Mouse (Mus musculus): ENCODE data around the gene Rassf8.

Gene Rassf8

DNA sequence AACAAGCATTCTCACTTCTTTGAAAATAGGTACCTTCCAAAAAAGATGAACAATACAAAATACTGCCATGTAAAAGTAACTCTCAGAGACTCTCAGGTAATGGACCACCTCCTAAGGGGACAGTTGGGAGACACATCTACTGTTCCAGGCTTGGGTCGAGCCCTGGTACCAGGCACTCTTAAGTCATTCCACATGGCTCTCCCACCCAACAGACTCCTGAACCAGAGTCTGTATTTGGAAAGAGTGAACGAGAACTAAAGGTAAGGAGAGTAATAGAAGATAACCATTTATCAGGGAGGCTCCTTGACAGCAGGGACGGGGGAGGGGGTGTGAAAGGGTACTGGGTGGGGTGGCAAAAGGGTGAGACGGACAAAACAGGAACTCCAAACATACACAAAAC lies 115.8 kb downstream of the Rassf8 start:
- DNase-seq (ENCODE audit: low spot score in 2 of 2): no peak

DNA sequence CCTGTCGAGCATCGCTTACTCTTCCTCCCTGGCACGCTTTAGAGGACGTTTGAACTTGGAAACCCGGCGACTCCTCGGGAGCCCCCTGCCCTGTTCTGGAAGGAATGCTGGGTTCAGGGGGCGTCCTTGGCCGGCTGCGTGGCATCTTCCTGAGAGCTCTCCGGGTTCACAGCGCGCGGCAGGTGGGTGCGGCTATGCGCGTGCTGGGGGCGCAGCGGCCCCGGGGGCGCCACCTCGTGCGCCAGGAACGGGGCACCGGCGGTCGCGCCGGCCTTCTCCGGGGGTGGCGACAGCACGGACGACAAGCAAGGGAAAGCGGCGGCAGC lies 116.2 kb downstream of the Rassf8 start:
- no peak for DNase-seq (ENCODE audit: low spot score in 2 of 2)

DNA sequence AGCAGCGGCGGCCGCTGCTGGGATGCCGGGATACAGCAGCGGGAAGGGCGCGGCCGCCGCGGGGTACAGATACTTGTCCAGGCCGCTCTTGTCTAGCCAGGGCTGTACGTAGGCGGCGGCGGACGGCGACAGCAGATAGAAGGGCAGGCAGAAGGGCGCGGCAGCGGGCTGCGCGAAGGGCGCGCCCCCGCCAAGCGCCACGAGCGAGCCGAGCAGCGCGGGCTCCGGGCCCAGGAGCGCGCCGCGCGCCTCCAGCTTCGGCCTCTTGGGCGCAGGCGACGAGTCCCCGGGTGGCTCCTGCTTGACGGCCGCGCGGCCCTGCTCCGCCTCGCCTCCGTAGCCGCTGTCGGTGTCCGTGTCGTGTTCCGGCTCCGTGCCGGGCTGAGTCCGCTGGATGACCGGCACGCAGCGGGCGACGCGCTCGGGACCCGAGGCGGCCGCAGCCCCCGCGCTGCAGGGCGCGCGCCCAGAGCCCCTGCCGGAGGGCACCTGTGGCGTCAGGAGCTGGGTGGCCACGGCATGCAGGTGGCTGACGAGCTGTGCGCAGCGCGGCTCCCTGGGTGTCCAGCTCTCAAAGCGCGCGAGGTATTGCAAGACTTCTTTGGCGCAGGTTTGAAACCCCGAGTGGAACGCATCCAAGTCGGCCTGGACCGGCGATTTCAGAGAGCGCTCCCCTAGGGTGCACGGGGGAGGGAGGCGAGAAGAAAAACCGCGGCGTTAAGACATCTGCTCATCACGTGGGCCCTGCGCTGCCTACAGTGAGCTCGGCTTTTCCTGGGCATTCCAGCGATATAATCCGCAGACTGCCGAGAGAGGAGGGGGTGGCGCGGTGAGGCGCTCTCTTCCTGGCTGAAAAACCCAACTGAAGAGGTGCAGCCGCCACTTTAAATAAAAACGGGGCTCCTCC lies 116.8 kb downstream of the Rassf8 start:
- DNase-seq (ENCODE audit: low spot score in 2 of 2): peak; percentile 66 to 68

DNA sequence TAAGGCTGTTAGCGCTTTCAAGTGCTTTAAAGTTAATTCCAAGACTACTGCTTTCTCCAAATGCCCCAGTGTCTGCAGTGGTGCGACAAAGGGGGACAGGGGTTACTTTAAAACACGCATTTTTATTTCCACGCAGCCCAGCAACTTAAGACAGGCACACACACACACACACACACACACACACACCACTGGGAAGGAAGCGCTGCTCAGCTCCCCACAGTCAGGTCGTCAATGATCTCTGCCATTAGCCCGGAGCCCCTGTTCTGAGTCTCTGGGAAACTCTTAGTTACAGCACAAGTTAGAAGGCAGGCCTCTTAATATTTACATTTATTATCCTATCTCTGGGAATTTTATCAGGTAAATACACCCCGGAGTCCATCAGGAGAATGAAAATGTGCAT lies 117.6 kb downstream of the Rassf8 start:
- DNase-seq (ENCODE audit: low spot score in 2 of 2): no peak

DNA sequence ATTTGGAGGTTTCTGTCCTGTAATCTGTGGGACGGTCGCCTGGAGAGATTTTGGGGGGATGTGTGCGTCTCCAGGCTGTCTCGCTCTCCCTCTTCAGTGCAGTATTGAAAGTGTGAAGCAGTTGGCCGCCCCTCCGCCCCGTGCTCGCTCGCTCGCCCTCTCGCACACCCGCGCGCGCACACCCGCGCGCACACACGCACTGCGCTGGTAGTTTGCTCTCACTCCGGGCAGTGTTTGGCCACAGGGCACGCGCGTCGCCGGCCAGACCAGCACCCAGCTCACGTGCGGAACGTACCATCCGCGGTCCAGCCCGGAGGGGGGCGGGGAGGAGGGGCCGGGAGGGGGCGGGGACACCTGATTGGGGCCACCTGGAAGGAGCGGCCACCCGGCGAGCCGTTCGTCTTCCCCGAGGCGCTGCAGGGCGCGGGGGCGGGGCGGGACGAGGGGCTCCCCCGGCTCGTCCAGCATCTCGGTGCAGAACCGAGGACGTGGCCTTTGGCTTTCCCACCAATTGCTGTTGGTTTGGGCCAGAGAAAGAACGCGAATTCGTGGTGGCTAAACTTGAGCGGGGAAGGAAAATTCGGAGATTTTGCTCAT lies 118.8 kb downstream of the Rassf8 start, which contains the start of gene Bhlhe41:
Gene Bhlhe41, minus strand, starts transcription at position 270 of the 597 bp plus-strand sequence.
- DNase-seq (ENCODE audit: low spot score in 2 of 2): peak; percentile 71 to 79

DNA sequence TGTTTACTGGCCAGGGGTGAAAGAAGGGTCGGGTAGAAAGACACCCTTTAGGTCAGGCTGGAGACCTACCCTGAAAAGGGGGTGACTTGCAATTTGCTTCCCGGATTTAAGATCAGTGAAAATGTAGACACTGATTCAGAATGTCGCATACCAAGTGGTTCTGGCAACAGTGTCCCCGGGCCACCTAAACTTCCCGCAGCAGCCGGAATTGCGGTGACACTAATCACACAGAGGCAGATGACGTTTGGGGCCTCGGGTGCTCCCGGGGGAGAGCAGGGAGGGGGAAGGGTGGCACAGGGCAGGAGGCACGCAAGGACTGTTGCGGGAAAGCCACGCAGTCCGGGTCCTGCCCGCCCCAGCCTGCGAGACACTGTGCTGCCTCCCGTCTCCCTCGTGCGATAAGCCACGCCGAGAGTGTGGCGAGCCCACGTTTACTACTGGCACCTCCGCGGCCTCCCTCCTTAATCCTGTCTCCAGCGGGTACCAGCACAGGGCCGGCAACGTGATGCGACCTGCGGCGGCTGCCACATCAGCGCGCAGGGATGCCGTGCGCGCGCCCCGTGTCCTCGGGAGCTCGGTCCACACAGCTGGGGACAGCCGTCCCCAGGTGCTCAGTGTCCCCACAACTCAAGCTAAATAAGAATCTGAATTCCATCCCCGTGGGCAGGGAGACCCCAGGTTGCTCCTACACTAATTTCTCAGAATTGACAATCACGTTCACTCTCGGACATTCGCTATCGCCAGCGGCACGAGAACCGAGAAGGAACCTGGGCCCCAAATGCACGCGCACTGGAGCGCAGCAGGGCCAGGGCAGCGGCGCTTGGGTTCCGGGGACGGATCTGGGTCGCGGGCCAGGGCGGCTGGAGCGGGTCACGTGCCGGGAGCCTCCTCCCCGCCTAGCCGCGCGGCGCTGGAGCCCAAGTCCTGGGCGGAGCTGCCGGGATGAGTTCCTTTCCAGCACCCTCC lies 119.6 kb downstream of the Rassf8 start:
- peak; percentile 86 to 88 for DNase-seq (ENCODE audit: low spot score in 2 of 2)

DNA sequence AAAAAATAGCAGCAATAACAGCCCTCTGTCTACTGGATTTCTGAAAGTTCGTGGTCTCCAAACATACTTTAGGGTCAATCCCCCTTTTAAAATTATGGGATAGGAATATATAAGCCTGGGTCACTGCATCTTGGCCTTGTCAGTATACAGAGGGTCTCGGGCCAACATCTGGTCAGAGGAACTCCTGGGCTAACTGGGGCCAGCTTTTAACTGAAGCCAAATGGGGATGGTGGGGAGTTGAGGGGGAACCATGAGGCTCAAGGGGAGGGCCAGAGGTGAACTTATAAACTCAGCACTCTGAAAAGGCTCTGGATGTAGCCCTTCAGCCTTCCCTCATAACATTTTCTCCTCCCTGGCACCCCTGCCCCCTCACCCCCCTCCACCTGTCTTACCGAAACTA lies 120.6 kb downstream of the Rassf8 start:
- DNase-seq (ENCODE audit: low spot score in 2 of 2): no peak

Measured in urinary bladder, adult 18-20 months (tissue).